Mouse (Mus musculus): ENCODE data around the gene Pgs1. TPM values are rescaled to one million over a fixed set of nuclear protein-coding genes. Genes with fewer than 3 reads are reported as not detected.

The Pgs1 gene
- polyA plus RNA-seq, 1 experiment from 2014 or later = 33.7 TPM

DNA sequence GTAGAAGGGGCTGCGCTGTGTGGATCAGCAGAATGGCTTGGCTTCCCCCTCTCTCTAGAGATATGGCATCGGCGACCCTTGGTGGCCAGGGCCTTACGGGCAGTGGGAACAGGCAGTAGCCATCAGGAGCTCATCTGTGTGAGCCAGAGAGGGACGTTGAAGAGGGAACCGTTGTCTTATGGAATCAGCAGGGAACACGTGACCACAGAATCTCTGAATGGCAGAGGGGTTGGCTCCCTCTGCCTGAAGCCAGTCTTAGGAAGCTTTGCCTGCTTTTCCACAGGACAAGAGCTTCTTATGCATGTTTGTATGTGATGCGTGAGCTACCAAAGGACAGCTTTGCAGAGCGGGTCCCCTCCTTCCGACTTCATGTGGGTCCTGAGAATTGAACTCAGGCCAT lies 72.8 kb downstream of the Pgs1 start:
- DNase-seq (ENCODE audit: low spot score) (no peak), ATAC-seq (replicated peaks; ENCODE audit: insufficient number of reproducible peaks, low FRiP score, low TSS enrichment, low read depth) (no peak)
- no peak overlapping the region for H3K4me2 ChIP-seq (ENCODE audit: low read depth, low read length)
- H3K27me3 ChIP-seq (ENCODE audit: control insufficient read depth, insufficient read depth, low read length) = no peaks in the 10 kb centered on the region
- no peaks in the 10 kb centered on the region for H3K36me3 ChIP-seq (replicated peaks; ENCODE audit: control insufficient read depth, insufficient read depth, low read depth, low read length)
- H3K9me3 ChIP-seq (replicated peaks; ENCODE audit: control insufficient read depth, low read length) = no peaks in the 10 kb centered on the region
- no peak overlapping the region for H3K27ac ChIP-seq (replicated peaks; ENCODE audit: low read depth, low read length)
- H3K9ac ChIP-seq (replicated peaks; ENCODE audit: low read length) = no peak overlapping the region
- WGBS = 55% methylated on average over 10 of the region's 10 CpGs
- no peaks in the 10 kb centered on the region for H3K4me1 ChIP-seq (ENCODE audit: control insufficient read depth, insufficient read depth, low read length)
- no peak overlapping the region for H3K4me3 ChIP-seq (ENCODE audit: low read depth, low read length)

DNA sequence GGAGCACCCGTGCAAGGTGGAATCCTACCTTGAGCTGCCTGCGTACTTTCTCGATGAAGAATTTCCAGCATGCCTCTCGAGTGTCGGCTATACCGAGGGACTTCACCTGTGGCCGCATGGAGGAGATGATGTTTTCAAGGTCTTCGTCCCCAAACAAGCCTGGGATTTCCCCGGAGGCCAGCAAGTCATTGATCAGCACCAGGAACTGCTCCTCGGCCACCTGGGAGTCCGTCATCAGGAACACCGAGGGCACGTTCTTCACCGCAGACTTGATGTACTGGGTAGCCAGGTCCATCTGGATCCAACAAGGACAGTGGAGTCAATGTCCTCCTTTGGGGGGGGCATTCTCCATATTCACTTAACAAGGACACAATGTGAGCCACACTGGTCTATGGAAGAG lies 73.9 kb downstream of the Pgs1 start:
- 85% methylated on average over 14 of the region's 14 CpGs for WGBS
- no peak for DNase-seq (ENCODE audit: low spot score)
- no peak overlapping the region for H3K4me3 ChIP-seq (ENCODE audit: low read depth, low read length)

DNA sequence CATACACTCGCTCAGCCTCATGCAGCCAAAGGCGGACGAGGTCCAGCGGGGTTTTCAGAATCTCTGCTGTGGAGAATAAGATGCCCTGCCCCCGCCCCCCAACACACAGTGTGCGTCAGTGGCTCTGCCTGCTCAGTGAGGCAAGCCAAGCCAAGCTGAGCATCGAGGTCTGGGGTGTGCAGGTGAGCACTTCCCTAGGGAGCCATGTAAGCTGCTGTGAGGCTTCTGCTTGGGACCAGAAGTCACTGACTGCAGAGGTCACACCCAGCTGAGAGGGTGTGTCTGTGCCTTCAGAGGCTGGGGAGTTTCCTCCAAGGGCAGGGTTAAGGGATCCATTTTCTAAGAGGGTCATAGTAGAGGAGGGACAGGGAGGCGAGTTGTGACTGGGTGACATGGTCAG lies 81.5 kb downstream of the Pgs1 start:
- Histone ChIP-seq H3K4me1 (ENCODE audit: control insufficient read depth, insufficient read depth, low read length) (no peaks in the 10 kb centered on the region), H3K27ac (replicated peaks; ENCODE audit: low read depth, low read length) (no peak overlapping the region), H3K4me3 (ENCODE audit: low read depth, low read length) (no peak overlapping the region), H3K27me3 (ENCODE audit: control insufficient read depth, insufficient read depth, low read length) (no peaks in the 10 kb centered on the region), H3K4me2 (ENCODE audit: low read depth, low read length) (no peak overlapping the region), H3K9me3 (replicated peaks; ENCODE audit: control insufficient read depth, low read length) (no peaks in the 10 kb centered on the region), H3K36me3 (replicated peaks; ENCODE audit: control insufficient read depth, insufficient read depth, low read depth, low read length) (no peaks in the 10 kb centered on the region), H3K9ac (replicated peaks; ENCODE audit: low read length) (no peak overlapping the region)
- ATAC-seq (replicated peaks; ENCODE audit: insufficient number of reproducible peaks, low FRiP score, low TSS enrichment, low read depth) (no peak), DNase-seq (ENCODE audit: low spot score) (no peak)
- 75% methylated on average over 8 of the region's 8 CpGs for WGBS

More for the DNA sequence above, 73.9 kb downstream of the Pgs1 start:
- Histone ChIP-seq H3K27ac (replicated peaks; ENCODE audit: low read depth, low read length) (no peak overlapping the region), H3K9ac (replicated peaks; ENCODE audit: low read length) (no peak overlapping the region), H3K36me3 (replicated peaks; ENCODE audit: control insufficient read depth, insufficient read depth, low read depth, low read length) (no peaks in the 10 kb centered on the region), H3K4me2 (ENCODE audit: low read depth, low read length) (no peak overlapping the region), H3K4me1 (ENCODE audit: control insufficient read depth, insufficient read depth, low read length) (no peaks in the 10 kb centered on the region), H3K9me3 (replicated peaks; ENCODE audit: control insufficient read depth, low read length) (no peaks in the 10 kb centered on the region), H3K27me3 (ENCODE audit: control insufficient read depth, insufficient read depth, low read length) (no peaks in the 10 kb centered on the region)
- no peak for ATAC-seq (replicated peaks; ENCODE audit: insufficient number of reproducible peaks, low FRiP score, low TSS enrichment, low read depth)

DNA sequence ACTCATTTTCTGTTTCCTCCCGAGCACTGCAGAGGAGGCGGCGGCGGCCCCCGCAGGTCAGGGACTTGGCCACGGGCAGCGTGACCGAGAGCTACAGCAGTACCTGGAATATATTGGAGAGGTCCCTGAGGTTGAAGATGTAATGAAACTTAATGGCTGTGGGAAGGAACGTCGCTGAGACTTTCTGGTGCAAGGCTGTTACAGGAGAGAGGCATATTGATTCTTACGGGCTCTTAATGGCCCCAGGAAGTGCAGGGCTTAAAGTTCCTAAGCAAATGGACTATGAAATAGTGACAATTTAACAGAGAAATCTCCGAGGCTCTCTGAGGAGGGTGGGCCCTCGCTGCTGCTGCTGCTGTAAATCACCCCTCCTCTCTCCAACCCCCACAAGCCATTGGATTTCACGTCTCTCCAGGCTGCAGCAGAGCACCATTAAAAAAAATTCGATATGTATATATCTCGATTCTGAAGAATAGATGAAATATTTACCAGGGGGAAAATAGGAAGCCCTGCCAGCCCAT lies 82.8 kb downstream of the Pgs1 start:
- Histone ChIP-seq H3K27ac (replicated peaks; ENCODE audit: low read depth, low read length) (no peak overlapping the region), H3K36me3 (replicated peaks; ENCODE audit: control insufficient read depth, insufficient read depth, low read depth, low read length) (no peaks in the 10 kb centered on the region), H3K4me1 (ENCODE audit: control insufficient read depth, insufficient read depth, low read length) (no peaks in the 10 kb centered on the region), H3K4me2 (ENCODE audit: low read depth, low read length) (no peak overlapping the region), H3K9me3 (replicated peaks; ENCODE audit: control insufficient read depth, low read length) (no peaks in the 10 kb centered on the region), H3K9ac (replicated peaks; ENCODE audit: low read length) (no peak overlapping the region), H3K4me3 (ENCODE audit: low read depth, low read length) (no peak overlapping the region), H3K27me3 (ENCODE audit: control insufficient read depth, insufficient read depth, low read length) (no peaks in the 10 kb centered on the region)
- WGBS = 81% methylated on average over 16 of the region's 16 CpGs
- no peak for DNase-seq (ENCODE audit: low spot score)
- ATAC-seq (replicated peaks; ENCODE audit: insufficient number of reproducible peaks, low FRiP score, low TSS enrichment, low read depth) = no peak

DNA sequence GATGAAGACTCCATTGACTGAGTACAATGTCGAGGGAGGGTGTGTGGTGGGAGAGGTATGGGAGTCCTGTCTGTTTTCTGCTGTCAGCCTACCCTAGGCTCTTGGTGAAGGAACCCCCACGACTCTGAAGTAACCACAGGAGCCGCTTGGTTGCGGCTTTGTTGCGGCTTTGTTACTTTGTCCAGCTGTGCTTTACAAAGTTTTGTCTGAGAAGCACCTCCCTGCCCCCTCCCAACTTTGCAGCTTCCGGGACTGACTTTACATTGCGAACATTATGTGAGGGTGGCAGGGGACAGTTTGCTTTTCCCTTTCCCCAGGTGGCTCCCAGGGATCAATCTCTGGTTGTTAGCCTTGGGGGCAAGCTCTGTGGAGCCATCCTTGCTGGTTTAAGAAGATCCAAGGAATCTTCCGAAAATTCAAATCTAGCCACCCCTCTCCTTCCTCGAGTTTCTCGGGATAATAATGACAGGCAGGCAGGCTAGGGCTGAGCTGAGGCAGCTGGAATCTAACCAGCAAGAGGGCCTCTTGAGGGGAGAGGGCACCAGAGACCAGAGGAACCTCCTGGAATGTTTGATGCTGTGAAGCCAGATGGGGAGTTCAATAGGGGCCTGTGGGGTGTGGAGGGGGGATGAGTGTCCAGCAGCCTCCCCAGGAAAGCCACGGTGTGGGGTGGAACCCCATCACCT lies 85.3 kb downstream of the Pgs1 start:
- H3K4me2 ChIP-seq (ENCODE audit: low read depth, low read length) = no peak overlapping the region
- no peaks in the 10 kb centered on the region for H3K9me3 ChIP-seq (replicated peaks; ENCODE audit: control insufficient read depth, low read length)
- H3K9ac ChIP-seq (replicated peaks; ENCODE audit: low read length) = no peak overlapping the region
- H3K36me3 ChIP-seq (replicated peaks; ENCODE audit: control insufficient read depth, insufficient read depth, low read depth, low read length) = no peaks in the 10 kb centered on the region
- 52% methylated on average over 11 of the region's 11 CpGs for WGBS
- no peaks in the 10 kb centered on the region for H3K27me3 ChIP-seq (ENCODE audit: control insufficient read depth, insufficient read depth, low read length)
- ATAC-seq (replicated peaks; ENCODE audit: insufficient number of reproducible peaks, low FRiP score, low TSS enrichment, low read depth) (no peak), DNase-seq (ENCODE audit: low spot score) (no peak)
- no peak overlapping the region for H3K4me3 ChIP-seq (ENCODE audit: low read depth, low read length)
- no peak overlapping the region for H3K27ac ChIP-seq (replicated peaks; ENCODE audit: low read depth, low read length)
- no peaks in the 10 kb centered on the region for H3K4me1 ChIP-seq (ENCODE audit: control insufficient read depth, insufficient read depth, low read length)

Small RNA genes within 50 kb of the gene (microRNA-seq; reads per million reads assigned to microRNA genes)
- not detected for gene Mir6933 (ENCODE audit: borderline number of aligned reads)

Other genes with a start within 250 kb of the Pgs1 start
- gene Tmc8, start 204.2 kb upstream of the Pgs1 start, polyA plus RNA-seq (2014; fragmentation: Nextera tagmentation; extraction: Ambion mirVana) = 0.39 and 0.70 TPM in 2 replicates
- gene Tmc6, start 204.1 kb upstream of the Pgs1 start, polyA plus RNA-seq (2014; fragmentation: Nextera tagmentation; extraction: Ambion mirVana) = 9.9 and 10.7 TPM in 2 replicates
- gene 6030468B19Rik, start 188.6 kb upstream of the Pgs1 start, polyA plus RNA-seq (2014; fragmentation: Nextera tagmentation; extraction: Ambion mirVana) = 0.27 and 0.67 TPM in 2 replicates
- 0.17 TPM in 1 of 2 replicates, not detected in the other for gene Gm20708, start 176.6 kb upstream of the Pgs1 start, polyA plus RNA-seq (2014; fragmentation: Nextera tagmentation; extraction: Ambion mirVana)
- 30.4 and 32.9 TPM in 2 replicates for gene Syngr2, start 176.6 kb upstream of the Pgs1 start, polyA plus RNA-seq (2014; fragmentation: Nextera tagmentation; extraction: Ambion mirVana)
- 3.3 and 4.3 TPM in 2 replicates for gene Afmid, start 160.4 kb upstream of the Pgs1 start, polyA plus RNA-seq (2014; fragmentation: Nextera tagmentation; extraction: Ambion mirVana)
- gene Tk1, start 160.2 kb upstream of the Pgs1 start, polyA plus RNA-seq (2014; fragmentation: Nextera tagmentation; extraction: Ambion mirVana) = 127 and 132 TPM in 2 replicates
- gene Birc5, start 137.0 kb upstream of the Pgs1 start, polyA plus RNA-seq (2014; fragmentation: Nextera tagmentation; extraction: Ambion mirVana) = 416 and 441 TPM in 2 replicates
- gene Tmem235, start 125.5 kb upstream of the Pgs1 start, polyA plus RNA-seq (2014; fragmentation: Nextera tagmentation; extraction: Ambion mirVana) = not detected in 2 replicates
- 1.9 and 2.1 TPM in 2 replicates for gene Tha1, start 112.8 kb upstream of the Pgs1 start, polyA plus RNA-seq (2014; fragmentation: Nextera tagmentation; extraction: Ambion mirVana)
- gene Socs3, start 16.2 kb upstream of the Pgs1 start, polyA plus RNA-seq (2014; fragmentation: Nextera tagmentation; extraction: Ambion mirVana) = 8.4 and 9.8 TPM in 2 replicates
- 0.10 and 0.17 TPM in 2 replicates for gene Dnah17, start 144.3 kb downstream of the Pgs1 start, polyA plus RNA-seq (2014; fragmentation: Nextera tagmentation; extraction: Ambion mirVana)